Mouse (Mus musculus) heart, embryonic 16.5 days (tissue): ENCODE results near the gene Adamtsl1. TPM values are rescaled to one million over a fixed set of nuclear protein-coding genes. Genes with fewer than 3 reads are reported as not detected.

ENCODE experiments used
- ATAC-seq: fragments of 200-750 bp; cut with Nextera tagmentation; replicated peaks from 2 replicates; pipeline ENCODE4 v1.8.0; 2017; ENCODE audit warnings: moderate number of reproducible peaks; ENCODE audit not compliant: insufficient read depth, low FRiP score; ENCODE audit errors: extremely low read depth
- H3K27ac ChIP-seq: fragments of 300-500 bp; sonication (generic); 2 replicates; pipeline ENCODE4 v1.5.1; 2014; ENCODE audit warnings: mild to moderate bottlenecking, low read length, control low read depth, moderate library complexity
- H3K27me3 ChIP-seq: fragments of 300-500 bp; sonication (generic); 2 replicates; pipeline ENCODE4 v1.6.1; 2014; ENCODE audit warnings: low read length, mixed read lengths; ENCODE audit not compliant: control insufficient read depth, insufficient read depth
- H3K36me3 ChIP-seq: fragments of 300-500 bp; sonication (generic); 2 replicates; pipeline ENCODE4 v1.6.1; 2014; ENCODE audit not compliant: control insufficient read depth, insufficient read depth
- H3K4me1 ChIP-seq: fragments of 300-500 bp; sonication (generic); 2 replicates; pipeline ENCODE4 v1.6.1; 2014; ENCODE audit warnings: low read length, mixed read lengths; ENCODE audit not compliant: control insufficient read depth, insufficient read depth
- H3K4me2 ChIP-seq: fragments of 300-500 bp; sonication (generic); 2 replicates; pipeline ENCODE4 v1.6.1; 2014; ENCODE audit warnings: low read depth, mild to moderate bottlenecking, control low read depth, low read length
- H3K4me3 ChIP-seq: fragments of 300-500 bp; sonication (generic); 2 replicates; pipeline ENCODE4 v1.5.1; 2014; ENCODE audit warnings: mild to moderate bottlenecking, control low read depth, low read length
- H3K9ac ChIP-seq: fragments of 300-500 bp; sonication (generic); 2 replicates; pipeline ENCODE4 v1.6.1; 2014; ENCODE audit warnings: low read length, control low read depth
- H3K9me3 ChIP-seq: fragments of 300-500 bp; sonication (generic); replicated peaks from 2 replicates; pipeline ENCODE4 v1.6.1; 2016; ENCODE audit warnings: low read length; ENCODE audit not compliant: control insufficient read depth
- WGBS: fragments of 180-500 bp; shearing (Covaris S2); extraction: QIAGEN DNeasy Blood & Tissue Kit; methylation state at CpG from one replicate; pipeline ENCODE4 v1.1.7; 2014; 5-methylcytosine and 5-hydroxymethylcytosine counted together
- polyA plus RNA-seq: library from polyadenylated mRNA; unstranded; fragments of >200 nt; fragmentation: Nextera tagmentation; extraction: Ambion mirVana; gene quantifications from 2 replicates; pipeline ENCODE4 v1.2.1, GENCODE M21; 2015

Adamtsl1 gene
- polyA plus RNA-seq, 1 experiment from 2014 or later = 7.9 TPM

- Histone ChIP-seq H3K9ac (no peak overlapping the region), H3K4me3 (no peak overlapping the region), H3K27ac (no peak overlapping the region), H3K27me3 (no peaks in the 10 kb centered on the region), H3K4me2 (no peak overlapping the region), H3K36me3 (no peaks in the 10 kb centered on the region), H3K4me1 (peaks cover 18% of the 10 kb centered on the region), H3K9me3 (no peaks in the 10 kb centered on the region)
- no peak for ATAC-seq
- 59% methylated on average over 5 of the region's 5 CpGs for WGBS
These were observed 764.6 kb downstream of the Adamtsl1 start for GRCm38 (mm10) chr4:86278546-86278945.

DNA sequence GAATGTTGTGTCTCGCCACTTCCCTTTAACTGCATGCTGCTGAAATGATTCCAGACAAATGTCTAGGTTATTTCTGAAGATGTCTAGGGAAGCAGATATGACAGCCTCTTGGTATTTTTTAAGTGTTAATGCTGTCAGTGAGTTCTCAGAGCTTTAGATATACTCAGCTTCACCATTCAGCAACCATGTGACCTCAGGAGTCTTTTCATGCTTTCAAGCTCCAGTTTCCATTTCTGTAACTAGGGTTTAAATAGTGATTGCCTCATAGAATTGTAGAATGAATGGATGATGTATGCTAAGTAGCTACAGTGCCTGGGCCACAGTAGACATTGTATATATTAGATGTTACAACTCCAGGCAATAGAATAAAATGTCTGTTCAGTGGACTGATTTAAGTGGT is 772.6 kb downstream of the Adamtsl1 start:
- no peaks in the 10 kb centered on the region for H3K36me3 ChIP-seq
- no peak for ATAC-seq
- no peak overlapping the region for H3K4me2 ChIP-seq
- WGBS = 53% methylated on average over 1 of the region's 1 CpGs
- no peaks in the 10 kb centered on the region for H3K9me3 ChIP-seq
- 0 out of 2 replicates have a peak, but pooled peaks cover 5% of the 10 kb centered on the region for H3K4me1 ChIP-seq
- H3K4me3 ChIP-seq = no peak overlapping the region
- no peak overlapping the region for H3K27ac ChIP-seq
- no peak overlapping the region for H3K9ac ChIP-seq
- no peaks in the 10 kb centered on the region for H3K27me3 ChIP-seq

DNA sequence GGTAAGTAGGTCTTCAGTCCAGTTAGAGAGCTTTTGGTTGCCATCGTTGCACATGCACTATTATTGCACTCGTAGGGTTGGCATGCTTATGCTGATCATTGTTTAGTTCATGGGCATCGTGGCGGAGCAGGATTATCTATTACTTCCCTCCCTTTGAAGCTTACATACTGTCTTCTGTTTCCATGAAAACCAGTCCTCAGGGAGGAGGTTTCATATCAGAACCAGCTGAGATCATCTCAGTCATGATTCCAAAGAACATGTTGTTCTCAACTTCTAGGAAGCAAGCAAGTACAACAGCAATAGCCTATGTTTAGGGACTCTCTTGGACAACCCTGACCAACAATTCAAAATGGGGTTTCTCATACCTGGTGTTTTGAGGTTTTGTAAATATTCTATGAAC is 774.3 kb downstream of the Adamtsl1 start:
- Histone ChIP-seq H3K27me3 (no peaks in the 10 kb centered on the region), H3K4me2 (no peak overlapping the region), H3K9ac (no peak overlapping the region), H3K4me3 (no peak overlapping the region), H3K4me1 (0 out of 2 replicates have a peak, but pooled peaks cover 5% of the 10 kb centered on the region), H3K9me3 (no peaks in the 10 kb centered on the region), H3K27ac (no peak overlapping the region), H3K36me3 (no peaks in the 10 kb centered on the region)
- WGBS = 92% methylated on average over 4 of the region's 4 CpGs
- no peak for ATAC-seq

DNA sequence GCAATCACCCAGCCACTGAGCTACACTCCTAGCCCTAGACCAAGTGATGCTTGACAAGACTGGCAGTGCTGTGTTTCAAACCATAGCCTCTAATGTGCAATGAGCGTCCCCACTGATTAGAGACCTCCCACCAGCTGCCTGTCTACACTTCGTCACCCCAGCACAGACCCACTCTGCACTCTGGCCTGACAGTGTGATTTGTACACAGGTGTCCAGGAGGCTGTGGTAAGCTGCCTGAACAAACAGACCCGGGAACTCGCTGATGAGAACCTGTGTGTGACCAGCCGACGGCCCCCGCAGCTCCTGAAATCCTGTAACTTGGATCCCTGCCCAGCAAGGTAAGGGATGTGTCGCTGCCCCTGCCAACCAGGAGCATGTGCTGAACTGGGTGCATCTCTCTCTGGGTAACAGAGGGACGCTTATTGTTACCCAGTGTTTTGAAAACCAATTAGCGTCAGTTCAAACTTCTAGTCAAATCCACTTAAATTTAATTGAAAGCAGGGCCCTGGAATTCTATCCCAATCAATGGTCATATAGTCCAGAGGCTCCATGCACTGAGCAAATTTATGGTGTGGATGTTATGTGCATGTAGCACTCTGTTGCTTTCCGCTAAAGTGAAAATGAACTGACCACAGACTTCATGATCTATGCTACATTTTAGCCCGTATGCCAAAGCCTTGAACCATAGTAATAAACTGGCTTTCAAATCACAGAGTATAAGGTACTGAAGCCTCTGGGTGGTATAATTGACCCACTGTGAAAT is 775.7 kb downstream of the Adamtsl1 start:
- H3K9me3 ChIP-seq = no peaks in the 10 kb centered on the region
- no peak for ATAC-seq
- H3K4me3 ChIP-seq = no peak overlapping the region
- H3K4me1 ChIP-seq = peaks cover 5% of the 10 kb centered on the region; the same call in 1 of the 2 replicates
- H3K27ac ChIP-seq = no peak overlapping the region
- no peak overlapping the region for H3K4me2 ChIP-seq
- no peaks in the 10 kb centered on the region for H3K36me3 ChIP-seq
- 58% methylated on average over 12 of the region's 12 CpGs for WGBS
- H3K9ac ChIP-seq = no peak overlapping the region
- H3K27me3 ChIP-seq = no peaks in the 10 kb centered on the region

DNA sequence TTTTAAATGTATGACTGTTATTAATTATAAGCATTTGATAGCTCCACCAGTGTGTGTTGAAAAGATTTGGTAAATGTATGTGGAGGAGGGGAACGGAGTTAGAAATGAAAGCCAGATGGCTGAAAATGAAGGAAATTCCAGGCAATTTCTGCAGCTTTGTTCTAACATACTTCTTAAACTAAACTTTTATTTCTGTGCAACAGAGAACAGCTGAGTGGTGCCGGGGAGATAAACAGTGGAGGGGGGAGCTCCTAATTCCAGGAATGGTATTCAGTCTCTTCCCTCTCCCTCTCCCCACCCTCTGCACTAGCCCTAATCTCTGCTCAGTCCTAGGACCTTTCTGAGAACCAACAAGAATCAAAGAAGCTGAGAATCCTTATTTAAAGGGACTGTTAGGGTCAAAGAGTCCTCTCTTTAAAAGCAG is 780.9 kb downstream of the Adamtsl1 start:
- Histone ChIP-seq H3K36me3 (no peaks in the 10 kb centered on the region), H3K9ac (no peak overlapping the region), H3K27ac (peak overlapping the region; percentile 57; the same call in 1 of the 2 replicates), H3K9me3 (no peaks in the 10 kb centered on the region), H3K4me1 (peaks cover 9% of the 10 kb centered on the region), H3K4me3 (no peak overlapping the region), H3K27me3 (no peaks in the 10 kb centered on the region), H3K4me2 (no peak overlapping the region)
- 0 out of 2 replicates have a peak, but pooled peaks have one; percentile 58 for ATAC-seq
- 52% methylated on average over 2 of the region's 2 CpGs for WGBS

GRCm38 (mm10) chr4:86301469-86301868 is 787.5 kb downstream of the Adamtsl1 start:
- Histone ChIP-seq H3K4me3 (no peak overlapping the region), H3K9ac (no peak overlapping the region), H3K9me3 (no peaks in the 10 kb centered on the region), H3K36me3 (no peaks in the 10 kb centered on the region), H3K27ac (no peak overlapping the region), H3K4me1 (no peaks in the 10 kb centered on the region), H3K4me2 (no peak overlapping the region), H3K27me3 (no peaks in the 10 kb centered on the region)
- 86% methylated on average over 6 of the region's 6 CpGs for WGBS
- ATAC-seq = no peak

DNA sequence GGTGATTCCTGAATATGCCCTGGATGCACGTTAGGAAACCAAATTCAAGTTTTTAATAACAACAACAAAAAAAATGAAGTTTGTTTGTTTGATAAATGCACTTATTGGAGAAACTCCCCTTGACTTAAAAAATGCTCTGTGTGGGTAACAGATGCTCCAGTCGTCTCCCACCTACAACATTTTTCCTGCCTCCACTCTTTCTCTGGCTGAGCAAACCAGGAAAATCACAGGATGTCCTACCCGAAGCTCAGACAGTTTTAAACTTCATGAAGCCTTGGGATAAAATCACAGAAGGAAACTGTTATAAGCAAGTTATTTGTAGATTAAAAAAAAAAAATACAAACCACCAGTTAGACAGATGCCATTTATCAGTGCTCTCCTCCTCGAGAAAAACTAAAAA is 788.1 kb downstream of the Adamtsl1 start:
- Histone ChIP-seq H3K27ac (no peak overlapping the region), H3K27me3 (no peaks in the 10 kb centered on the region), H3K4me3 (no peak overlapping the region), H3K36me3 (no peaks in the 10 kb centered on the region), H3K4me2 (no peak overlapping the region), H3K9ac (no peak overlapping the region), H3K9me3 (no peaks in the 10 kb centered on the region), H3K4me1 (no peaks in the 10 kb centered on the region)
- WGBS = 60% methylated on average over 4 of the region's 4 CpGs
- no peak for ATAC-seq

DNA sequence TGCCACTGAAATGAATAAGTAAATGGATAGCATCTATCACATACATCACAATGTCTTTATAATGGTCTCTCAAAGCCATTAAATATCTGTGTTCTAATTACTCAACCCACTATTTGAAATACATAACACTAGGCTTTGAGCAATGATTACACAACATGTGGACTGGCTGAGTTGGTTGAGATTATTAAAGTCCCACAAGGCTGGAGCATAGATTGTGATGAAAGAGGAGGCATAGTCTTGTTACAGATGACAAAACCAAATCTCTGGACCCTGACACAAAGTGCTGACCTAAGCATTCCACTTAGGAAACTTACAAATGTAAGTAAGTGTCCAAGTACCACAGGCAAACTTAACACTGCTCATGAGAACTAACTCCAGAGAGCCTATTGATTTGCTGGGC is 792.8 kb downstream of the Adamtsl1 start:
- ATAC-seq = no peak
- no peaks in the 10 kb centered on the region for H3K9me3 ChIP-seq
- H3K4me1 ChIP-seq = peaks cover 17% of the 10 kb centered on the region
- no peak overlapping the region for H3K4me2 ChIP-seq
- no peak overlapping the region for H3K27ac ChIP-seq
- H3K27me3 ChIP-seq = no peaks in the 10 kb centered on the region
- H3K9ac ChIP-seq = no peak overlapping the region
- H3K4me3 ChIP-seq = no peak overlapping the region
- no peaks in the 10 kb centered on the region for H3K36me3 ChIP-seq

DNA sequence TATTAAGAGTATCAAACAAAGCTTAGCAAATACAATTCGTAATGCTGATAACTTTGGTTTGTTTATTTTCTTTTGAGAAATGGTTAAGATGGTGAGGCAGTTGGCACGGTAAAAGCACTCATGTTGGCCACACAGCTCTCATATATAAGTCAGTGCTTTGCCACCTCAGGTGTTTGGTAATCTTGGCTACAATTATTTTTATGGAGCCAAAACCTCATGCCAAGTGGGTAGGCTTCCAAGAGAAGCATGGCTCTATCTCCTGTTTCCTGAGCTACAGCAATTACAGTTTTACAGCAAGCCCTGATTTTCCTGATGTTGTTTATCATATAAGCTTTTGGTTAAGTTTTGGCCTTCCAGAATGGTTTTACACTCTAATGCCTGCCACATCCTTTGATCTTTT is 795.2 kb downstream of the Adamtsl1 start:
- peaks cover 25% of the 10 kb centered on the region for H3K4me1 ChIP-seq
- no peak overlapping the region for H3K4me3 ChIP-seq
- H3K9ac ChIP-seq = no peak overlapping the region
- no peak overlapping the region for H3K27ac ChIP-seq
- no peaks in the 10 kb centered on the region for H3K36me3 ChIP-seq
- no peak overlapping the region for H3K4me2 ChIP-seq
- ATAC-seq = no peak
- no peaks in the 10 kb centered on the region for H3K27me3 ChIP-seq
- WGBS = 79% methylated on average over 2 of the region's 2 CpGs
- H3K9me3 ChIP-seq = no peaks in the 10 kb centered on the region
